Mouse (Mus musculus) subcutaneous adipose tissue, adult 2 months (tissue): ENCODE results near the gene Lamtor2. TPM values are rescaled to one million over a fixed set of nuclear protein-coding genes. Genes with fewer than 3 reads are reported as not detected.

Source experiments
- polyA plus RNA-seq: library from polyadenylated mRNA; depleted of rRNA; stranded (reverse); fragments of >200 nt; gene quantifications from 2 replicates; pipeline ENCODE4 v1.2.3, GENCODE M21; 2012; ENCODE audit warnings: low replicate concordance; rRNA removed

Lamtor2 gene
- polyA plus RNA-seq: 148 and 176 TPM in 2 replicates

GRCm38 (mm10) chr3:88552676-88553524 lies at the start of gene Lamtor2:
Gene Lamtor2, minus strand, starts transcription at chr3:88553074.

GRCm38 (mm10) chr3:88575540-88575939 lies 22.7 kb upstream of the Lamtor2 start, which contains the start of gene Ssr2:
Gene Ssr2, plus strand, starts transcription at chr3:88575876.

GRCm38 (mm10) chr3:88553525-88553879 lies 628 bp upstream of the Lamtor2 start, which contains the start of gene Ubqln4:
Gene Ubqln4, plus strand, starts transcription at chr3:88553758.

DNA sequence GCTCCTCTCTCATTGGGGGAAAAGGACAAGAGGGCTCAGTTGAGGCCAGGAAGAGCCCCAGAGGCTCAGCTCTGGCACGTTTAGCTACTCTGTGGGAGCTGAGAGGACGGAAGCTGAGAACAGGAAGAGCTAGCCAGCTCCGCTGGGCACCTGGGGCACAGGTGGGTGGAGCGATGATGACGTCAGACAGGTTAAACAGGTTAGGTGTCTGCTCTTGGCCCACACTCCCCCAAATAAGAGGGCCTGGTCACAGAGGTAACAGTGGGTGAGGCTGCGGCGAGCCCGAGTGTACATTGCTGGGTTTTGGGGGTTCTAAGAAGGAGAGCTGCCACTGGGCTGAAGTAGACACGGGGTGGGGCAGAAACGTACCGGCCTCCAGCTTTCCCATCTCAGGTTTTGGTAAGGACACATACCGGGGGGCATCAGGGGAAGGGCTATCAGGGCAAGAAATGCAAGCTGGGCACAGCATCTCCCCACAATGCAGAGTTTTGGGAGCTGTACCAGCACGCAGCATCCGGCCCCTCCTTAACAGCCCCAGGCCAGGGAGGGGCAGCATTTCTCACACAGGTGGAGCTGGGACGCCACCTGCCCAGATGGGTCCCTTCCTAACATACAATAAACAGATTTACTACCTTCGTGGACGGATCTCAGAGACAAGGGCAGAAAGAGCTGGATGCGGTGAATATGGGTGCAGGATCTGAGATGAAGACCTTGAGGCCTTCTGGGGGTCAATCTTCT lies 4.5 kb downstream of the Lamtor2 start, which contains the start of gene Rab25:
TSS of gene Rab25 (minus strand) at position 121 of the 738 bp plus-strand sequence.

DNA sequence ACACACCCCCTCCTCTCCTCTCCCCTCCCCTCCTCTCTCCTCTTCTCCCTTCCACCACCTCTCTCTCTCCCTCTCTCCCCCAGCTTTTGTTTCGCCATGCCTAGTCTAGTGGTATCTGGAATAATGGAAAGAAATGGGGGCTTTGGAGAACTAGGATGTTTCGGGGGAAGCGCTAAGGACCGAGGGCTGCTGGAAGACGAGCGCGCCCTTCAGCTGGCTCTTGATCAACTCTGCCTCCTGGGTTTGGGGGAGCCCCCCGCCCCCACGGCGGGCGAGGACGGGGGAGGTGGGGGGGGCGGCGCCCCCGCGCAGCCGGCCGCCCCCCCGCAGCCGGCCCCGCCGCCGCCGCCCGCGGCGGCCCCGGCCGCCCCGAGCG lies 20.6 kb downstream of the Lamtor2 start, which contains the start of gene Mex3a:
TSS of gene Mex3a (plus strand) at position 97 of the 376 bp plus-strand sequence.

GRCm38 (mm10) chr3:88509692-88510420 lies 43.0 kb downstream of the Lamtor2 start, which contains the start of gene Lmna:
Gene Lmna, minus strand, starts transcription at chr3:88509956.

Other genes starting within 250 kb of the Lamtor2 start
- gene Glmp, start 228.1 kb downstream of the Lamtor2 start, polyA plus RNA-seq: 237 and 305 TPM in 2 replicates
- gene Tmem79, start 216.9 kb downstream of the Lamtor2 start, polyA plus RNA-seq: 39.1 and 40.3 TPM in 2 replicates
- gene Smg5, start 216.8 kb downstream of the Lamtor2 start, polyA plus RNA-seq: 60.2 and 94.7 TPM in 2 replicates
- 10.3 and 13.1 TPM in 2 replicates for gene Paqr6, start 188.5 kb downstream of the Lamtor2 start, polyA plus RNA-seq
- gene Bglap3, start 180.3 kb downstream of the Lamtor2 start, polyA plus RNA-seq: 0.14 and 0.19 TPM in 2 replicates
- not detected in 2 replicates for gene Bglap2, start 174.4 kb downstream of the Lamtor2 start, polyA plus RNA-seq
- gene Bglap, start 168.6 kb downstream of the Lamtor2 start, polyA plus RNA-seq: not detected in 2 replicates
- 35.7 and 50.0 TPM in 2 replicates for gene Pmf1, start 142.7 kb downstream of the Lamtor2 start, polyA plus RNA-seq
- 57.9 and 74.4 TPM in 2 replicates for gene Slc25a44, start 127.9 kb downstream of the Lamtor2 start, polyA plus RNA-seq
- gene Sema4a, start 91.9 kb downstream of the Lamtor2 start, polyA plus RNA-seq: 51.9 and 53.4 TPM in 2 replicates
- 140 and 285 TPM in 2 replicates for gene Lmna, start 43.1 kb downstream of the Lamtor2 start, polyA plus RNA-seq
- 0.56 and 12.0 TPM in 2 replicates for gene Mex3a, start 20.7 kb downstream of the Lamtor2 start, polyA plus RNA-seq
- gene Rab25, start 4.8 kb downstream of the Lamtor2 start, polyA plus RNA-seq: 0.40 and 40.0 TPM in 2 replicates
- 63.5 and 103 TPM in 2 replicates for gene Ubqln4, start 684 bp upstream of the Lamtor2 start, polyA plus RNA-seq
- 270 and 325 TPM in 2 replicates for gene Ssr2, start 22.8 kb upstream of the Lamtor2 start, polyA plus RNA-seq
- gene Arhgef2, start 52.9 kb upstream of the Lamtor2 start, polyA plus RNA-seq: 76.8 and 130 TPM in 2 replicates
- gene Rxfp4, start 100.1 kb upstream of the Lamtor2 start, polyA plus RNA-seq: not detected in 2 replicates
- 54.5 and 72.5 TPM in 2 replicates for gene Khdc4, start 132.7 kb upstream of the Lamtor2 start, polyA plus RNA-seq
- 67.4 and 70.4 TPM in 2 replicates for gene Rit1, start 163.8 kb upstream of the Lamtor2 start, polyA plus RNA-seq
- 8.3 and 20.2 TPM in 2 replicates for gene Syt11, start 222.1 kb upstream of the Lamtor2 start, polyA plus RNA-seq